Mouse (Mus musculus) lung, embryonic 16.5 days (tissue): ENCODE results near the gene Drap1. TPM values are rescaled to one million over a fixed set of nuclear protein-coding genes. Genes with fewer than 3 reads are reported as not detected.
"Not testable (repeated sequence)": the region's sequence is repeated elsewhere in the genome, so short reads cannot be mapped to it uniquely, and the experiment has no call there.

Source experiments
- ATAC-seq: fragments of 200-750 bp; cut with Nextera tagmentation; 2 replicates; pipeline ENCODE4 v1.8.0; 2017; ENCODE audit warnings: low read depth, mild to moderate bottlenecking, moderate library complexity
- H3K27ac ChIP-seq: fragments of 300-500 bp; sonication (generic); 2 replicates; pipeline ENCODE4 v1.5.1; 2014; ENCODE audit warnings: mild to moderate bottlenecking, control low read depth, low read length
- H3K27me3 ChIP-seq: fragments of 300-500 bp; sonication (generic); 2 replicates; pipeline ENCODE4 v1.6.1; 2014; ENCODE audit warnings: low read depth, low read length, mixed read lengths; ENCODE audit not compliant: control insufficient read depth, insufficient read depth
- H3K36me3 ChIP-seq: fragments of 300-500 bp; sonication (generic); 2 replicates; pipeline ENCODE4 v1.6.1; 2014; ENCODE audit warnings: low read length; ENCODE audit not compliant: control insufficient read depth, insufficient read depth
- H3K4me1 ChIP-seq: fragments of 300-500 bp; sonication (generic); replicated peaks from 2 replicates; pipeline ENCODE4 v1.6.1; 2014; ENCODE audit warnings: low read length, mixed read lengths; ENCODE audit not compliant: control insufficient read depth, insufficient read depth
- H3K4me2 ChIP-seq: fragments of 300-500 bp; sonication (generic); 2 replicates; pipeline ENCODE4 v1.6.1; 2014; ENCODE audit warnings: low read depth, low read length, control low read depth
- H3K4me3 ChIP-seq: fragments of 300-500 bp; sonication (generic); 2 replicates; pipeline ENCODE4 v1.5.1; 2014; ENCODE audit warnings: mild to moderate bottlenecking, low read length, control low read depth
- H3K9ac ChIP-seq: fragments of 300-500 bp; sonication (generic); 2 replicates; pipeline ENCODE4 v1.6.1; 2014; ENCODE audit warnings: low read length, control low read depth
- H3K9me3 ChIP-seq: fragments of 300-500 bp; sonication (generic); 2 replicates; pipeline ENCODE4 v1.6.1; 2016; ENCODE audit warnings: low read length; ENCODE audit not compliant: control insufficient read depth
- WGBS: fragments of 180-500 bp; shearing (Covaris S2); extraction: QIAGEN DNeasy Blood & Tissue Kit; methylation state at CpG from one replicate; pipeline ENCODE4 v1.1.7; 2014; 5-methylcytosine and 5-hydroxymethylcytosine counted together
- polyA plus RNA-seq: library from polyadenylated mRNA; unstranded; fragments of >200 nt; fragmentation: Nextera tagmentation; extraction: Ambion mirVana; gene quantifications from 2 replicates; pipeline ENCODE4 v1.2.1, GENCODE M21; 2015

Gene Drap1
- polyA plus RNA-seq, 1 experiment from 2014 or later: 265 TPM

GRCm38 (mm10) chr19:5414534-5414957, 10.2 kb downstream of the Drap1 start:
- WGBS: 68% methylated on average over 2 of the region's 2 CpGs
- no peaks in the 10 kb centered on the region for H3K27me3 ChIP-seq
- no peak overlapping the region for H3K4me3 ChIP-seq
- no peaks in the 10 kb centered on the region; the same call in 1 of the 2 replicates for H3K4me1 ChIP-seq
- H3K9ac ChIP-seq: no peak overlapping the region
- no peak for ATAC-seq
- H3K9me3 ChIP-seq: no peaks in the 10 kb centered on the region
- no peaks in the 10 kb centered on the region; the same call in 1 of the 2 replicates for H3K36me3 ChIP-seq
- H3K4me2 ChIP-seq: no peak overlapping the region
- H3K27ac ChIP-seq: no peak overlapping the region

DNA sequence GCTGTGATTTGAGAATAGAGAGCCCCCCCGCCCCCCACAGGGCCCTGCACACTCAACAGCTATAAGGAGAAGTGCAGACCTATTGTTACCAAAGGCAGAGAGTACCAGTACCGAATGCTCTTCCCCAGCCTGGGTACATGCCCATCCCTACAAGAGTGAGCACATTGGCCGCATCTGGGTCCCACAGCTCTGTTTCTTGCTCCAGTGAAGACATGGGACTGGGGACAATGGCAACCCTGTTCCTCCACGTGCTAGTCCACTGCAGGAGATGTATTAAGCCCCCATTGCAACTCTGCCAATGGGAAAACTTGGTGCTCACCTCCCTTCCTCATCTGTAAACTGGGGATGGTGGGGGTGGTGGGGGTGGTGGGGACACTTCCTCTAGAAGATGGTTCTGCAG, 10.9 kb downstream of the Drap1 start:
- Histone ChIP-seq H3K27ac (no peak overlapping the region), H3K27me3 (no peaks in the 10 kb centered on the region), H3K4me1 (no peaks in the 10 kb centered on the region; the same call in 1 of the 2 replicates), H3K9ac (no peak overlapping the region), H3K4me2 (no peak overlapping the region), H3K9me3 (no peaks in the 10 kb centered on the region), H3K4me3 (no peak overlapping the region), H3K36me3 (no peaks in the 10 kb centered on the region; the same call in 1 of the 2 replicates)
- no peak for ATAC-seq
- 70% methylated on average over 4 of the region's 4 CpGs for WGBS

- Histone ChIP-seq H3K27me3 (no peaks in the 10 kb centered on the region), H3K4me1 (peaks cover 12% of the 10 kb centered on the region), H3K9me3 (no peaks in the 10 kb centered on the region), H3K9ac (no peak overlapping the region), H3K27ac (no peak overlapping the region), H3K4me2 (no peak overlapping the region), H3K4me3 (no peak overlapping the region), H3K36me3 (no peaks in the 10 kb centered on the region)
- WGBS: 45% methylated on average over 5 of the region's 5 CpGs
- ATAC-seq: no peak
Measured at GRCm38 (mm10) chr19:5411961-5412360, 12.8 kb downstream of the Drap1 start.

- no peaks in the 10 kb centered on the region for H3K36me3 ChIP-seq
- H3K9ac ChIP-seq: no peak overlapping the region
- peaks cover 12% of the 10 kb centered on the region for H3K4me1 ChIP-seq
- no peak overlapping the region for H3K27ac ChIP-seq
- 47% methylated on average over 5 of the region's 5 CpGs for WGBS
- H3K4me2 ChIP-seq: no peak overlapping the region
- ATAC-seq: peak; percentile 24; the same call in 1 of the 2 replicates
- no peaks in the 10 kb centered on the region for H3K9me3 ChIP-seq
- H3K4me3 ChIP-seq: no peak overlapping the region
- H3K27me3 ChIP-seq: no peaks in the 10 kb centered on the region
Measured at GRCm38 (mm10) chr19:5410641-5411040, 14.1 kb downstream of the Drap1 start.

- Histone ChIP-seq H3K4me2 (no peak overlapping the region), H3K4me1 (peaks cover 12% of the 10 kb centered on the region), H3K27me3 (no peaks in the 10 kb centered on the region), H3K9me3 (no peaks in the 10 kb centered on the region), H3K27ac (peak overlapping the region; percentile 14; the same call in 1 of the 2 replicates), H3K36me3 (no peaks in the 10 kb centered on the region), H3K4me3 (no peak overlapping the region), H3K9ac (no peak overlapping the region)
- WGBS: 53% methylated on average over 5 of the region's 5 CpGs
- ATAC-seq: 0 out of 2 replicates have a peak, but pooled peaks have one; percentile 16
Measured at GRCm38 (mm10) chr19:5409068-5409467, 15.7 kb downstream of the Drap1 start.

- Histone ChIP-seq H3K9me3 (no peaks in the 10 kb centered on the region), H3K4me3 (no peak overlapping the region; the same call in 1 of the 2 replicates), H3K4me2 (peak overlapping the region; percentile 67; the same call in 1 of the 2 replicates), H3K9ac (no peak overlapping the region), H3K36me3 (no peaks in the 10 kb centered on the region), H3K27me3 (no peaks in the 10 kb centered on the region), H3K4me1 (peaks cover 12% of the 10 kb centered on the region), H3K27ac (peak overlapping the region; percentile 25)
- WGBS: 70% methylated on average over 13 of the region's 13 CpGs
- ATAC-seq: no peak
Measured at GRCm38 (mm10) chr19:5408057-5409001, 16.4 kb downstream of the Drap1 start.

DNA sequence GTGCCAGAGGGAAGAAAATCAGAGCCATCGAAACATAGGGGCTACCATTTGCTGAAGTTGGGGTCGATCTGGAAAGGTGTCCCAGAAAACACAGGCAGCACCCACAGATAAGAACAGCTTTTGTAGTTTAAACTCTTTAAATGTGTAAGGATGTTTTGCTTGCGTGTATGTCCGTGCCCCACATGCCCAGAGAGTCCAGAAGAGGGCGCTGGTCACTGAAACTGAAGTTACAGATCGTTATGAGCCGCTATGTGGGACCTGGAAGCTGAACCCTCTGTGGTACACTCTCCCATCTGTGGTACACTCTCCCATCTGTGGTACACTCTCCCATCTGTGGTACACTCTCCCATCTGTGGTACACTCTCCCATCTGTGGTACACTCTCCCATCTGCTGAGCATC, 17.6 kb downstream of the Drap1 start:
- 13% methylated on average over 7 of the region's 7 CpGs for WGBS
- Histone ChIP-seq H3K27me3 (no peaks in the 10 kb centered on the region), H3K4me3 (peak overlapping the region; percentile 61), H3K4me1 (peaks cover 12% of the 10 kb centered on the region), H3K4me2 (peak overlapping the region; percentile 67), H3K27ac (peak overlapping the region; percentile 94), H3K9me3 (no peaks in the 10 kb centered on the region), H3K36me3 (no peaks in the 10 kb centered on the region), H3K9ac (peak overlapping the region; percentile 81)
- ATAC-seq: peak; percentile 69

DNA sequence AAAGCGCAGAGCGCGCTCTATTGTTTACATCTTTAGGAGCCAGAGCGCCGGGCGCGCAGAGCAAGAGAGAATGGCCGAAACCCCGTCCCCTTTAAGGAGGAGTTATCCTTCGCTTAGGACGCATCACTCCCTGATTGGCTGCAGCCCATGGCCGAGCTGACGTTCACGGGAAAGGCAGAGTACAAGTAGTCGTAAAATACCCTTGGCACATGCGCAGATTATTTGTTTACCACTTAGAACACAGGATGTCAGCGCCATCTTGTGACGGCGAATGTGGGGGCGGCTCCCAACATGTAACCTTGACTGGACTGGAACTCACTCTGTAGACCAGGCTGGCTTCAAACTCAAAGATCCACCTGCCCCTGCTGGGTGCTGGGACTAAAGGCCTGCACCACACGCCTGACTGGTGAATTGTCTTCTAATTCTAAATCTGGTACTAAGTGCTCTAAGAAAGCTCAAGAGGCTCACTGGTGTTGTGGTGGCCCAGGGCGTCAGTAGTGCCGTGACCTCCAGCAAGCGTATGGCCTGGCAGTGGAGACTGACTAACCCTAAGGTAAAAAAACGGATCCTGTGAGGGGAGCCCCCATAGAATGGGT, 18.1 kb downstream of the Drap1 start:
- not testable (repeated sequence) for H3K9me3 ChIP-seq, H3K36me3 ChIP-seq, H3K27me3 ChIP-seq
- H3K27ac ChIP-seq: peak overlapping the region; percentile 94
- H3K9ac ChIP-seq: peak overlapping the region; percentile 81
- peak overlapping the region; percentile 67 for H3K4me2 ChIP-seq
- ATAC-seq: peak; percentile 79
- peak overlapping the region; percentile 61 for H3K4me3 ChIP-seq
- WGBS: 9% methylated on average over 20 of the region's 25 CpGs
- H3K4me1 ChIP-seq: peaks cover 12% of the 10 kb centered on the region

DNA sequence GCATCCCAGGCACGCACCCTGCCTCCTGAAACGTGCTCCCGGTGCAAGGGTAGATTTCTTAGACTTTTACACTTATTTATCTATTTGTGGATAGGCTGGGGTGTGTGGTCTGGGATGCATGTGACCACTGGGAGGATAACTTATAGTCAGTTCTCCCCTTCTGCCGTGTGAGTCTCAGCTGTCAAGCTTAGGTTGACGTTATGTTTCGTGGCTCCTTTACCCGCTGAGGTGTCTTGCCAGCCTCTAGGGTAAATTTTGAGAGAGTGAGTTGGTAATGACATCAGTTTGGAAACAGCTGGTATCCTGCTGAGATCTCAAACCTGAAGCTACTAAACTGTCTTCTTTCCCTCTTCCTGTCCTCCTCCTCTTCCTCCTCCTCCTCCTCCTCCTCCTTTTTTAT, 18.9 kb downstream of the Drap1 start:
- peak overlapping the region; percentile 60 for H3K9ac ChIP-seq
- H3K27me3 ChIP-seq: no peaks in the 10 kb centered on the region
- peak overlapping the region; percentile 55 for H3K27ac ChIP-seq
- ATAC-seq: no peak
- WGBS: 15% methylated on average over 7 of the region's 7 CpGs
- no peaks in the 10 kb centered on the region for H3K36me3 ChIP-seq
- no peaks in the 10 kb centered on the region for H3K9me3 ChIP-seq
- H3K4me2 ChIP-seq: peak overlapping the region; percentile 66
- H3K4me3 ChIP-seq: peak overlapping the region; percentile 44
- peaks cover 12% of the 10 kb centered on the region for H3K4me1 ChIP-seq
